Mouse (Mus musculus) lung, postnatal 14 days (tissue): ENCODE data around the gene Rimkla.
"Not testable (repeated sequence)": the region's sequence is repeated elsewhere in the genome, so short reads cannot be mapped to it uniquely, and the experiment has no call there.

Experiments
- DNase-seq: peaks from one replicate; pipeline ENCODE4 v3.0.0; 2021

Rimkla gene

GRCm38 (mm10) chr4:119492291-119492932 is at the start of gene Rimkla:
Rimkla (minus strand) TSS chr4:119492628.
- peak; percentile 67 for DNase-seq

GRCm38 (mm10) chr4:119540533-119540890 is 48.1 kb upstream of the Rimkla start:
- DNase-seq, result no peak

DNA sequence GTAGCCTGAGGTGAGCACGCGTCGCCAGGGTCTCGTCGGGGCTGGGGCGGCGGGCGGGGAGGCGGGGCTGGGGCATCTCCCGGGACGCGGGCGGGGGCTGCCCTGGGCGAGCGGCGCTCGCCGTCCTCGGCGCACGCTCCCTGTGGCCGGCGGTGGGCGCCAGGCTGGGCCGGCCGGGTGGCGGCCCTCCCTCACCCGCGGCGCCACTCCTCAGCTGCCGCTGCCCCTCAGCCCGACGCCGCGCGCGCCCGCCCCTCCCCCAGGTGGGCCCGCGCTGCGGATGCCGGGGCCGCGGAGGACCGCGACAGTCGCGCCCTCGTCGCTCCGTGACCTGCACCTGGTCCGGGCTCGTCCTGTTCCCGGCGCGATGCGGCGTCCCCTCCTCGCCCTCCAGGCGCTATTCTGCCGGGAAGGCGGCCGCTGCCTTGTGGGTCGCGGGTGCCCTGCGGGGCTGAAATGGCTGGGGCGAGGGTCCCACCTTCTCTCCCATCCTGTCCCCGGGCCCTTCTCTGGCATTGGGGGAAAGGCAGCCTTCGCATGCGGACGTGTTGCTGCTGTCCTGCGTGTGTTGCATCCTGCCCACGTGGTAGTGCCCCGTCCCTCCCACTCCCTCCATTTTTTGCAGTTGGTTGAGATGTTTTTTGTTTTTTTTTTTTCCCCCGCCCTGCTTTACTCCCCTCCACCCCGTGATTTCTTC is 47.6 kb upstream of the Rimkla start:
- DNase-seq, result peak; percentile 38

GRCm38 (mm10) chr4:119539031-119539824 is 46.8 kb upstream of the Rimkla start, which contains the start of gene Frg2f1:
Frg2f1 (minus strand) TSS chr4:119539529.
- peak; percentile 96 for DNase-seq

- no peak for DNase-seq
Observed at GRCm38 (mm10) chr4:119537436-119537835, 45.0 kb upstream of the Rimkla start.

DNA sequence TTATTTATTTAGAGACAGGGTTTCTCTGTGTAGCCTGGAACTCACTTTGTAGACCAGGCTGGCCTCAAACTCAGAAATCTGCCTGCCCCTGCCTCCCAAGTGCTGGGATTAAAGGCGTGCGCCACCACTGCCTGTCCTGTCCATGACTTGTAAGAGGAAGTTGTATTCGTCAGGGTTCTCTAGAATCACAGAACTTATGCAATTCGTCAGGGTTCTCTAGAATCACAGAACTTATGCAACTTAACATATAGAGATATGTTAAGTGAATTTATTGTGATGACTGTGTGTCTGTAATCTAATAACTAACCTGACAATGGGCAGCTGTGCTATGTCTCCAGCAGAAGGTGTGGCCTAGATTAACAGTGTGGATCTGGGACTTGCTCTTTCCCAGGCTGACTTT is 44.2 kb upstream of the Rimkla start, which contains the start of gene Foxj3:
Gene Foxj3, plus strand, starts transcription at position 390 of the 400 bp plus-strand sequence.
- DNase-seq, result not testable (repeated sequence)

DNA sequence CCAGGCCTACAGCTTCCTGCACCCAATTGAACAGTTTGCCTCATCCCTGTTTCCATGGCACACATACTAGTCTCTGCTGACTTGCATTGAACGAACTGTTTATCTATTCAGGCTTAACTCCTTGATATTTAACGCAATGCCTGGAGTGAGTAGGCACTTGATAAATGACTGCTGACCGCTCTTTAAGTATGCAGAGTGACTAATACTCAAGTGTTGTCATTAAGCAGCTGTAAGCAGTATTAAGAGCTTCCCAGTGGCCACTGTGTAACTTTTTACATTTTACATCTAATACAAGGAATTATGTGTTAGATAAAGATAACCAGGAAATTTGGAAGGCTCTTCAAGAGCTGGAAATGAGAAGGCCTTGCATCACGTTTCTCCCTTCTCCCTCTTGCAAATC is 42.7 kb upstream of the Rimkla start:
- no peak for DNase-seq

DNA sequence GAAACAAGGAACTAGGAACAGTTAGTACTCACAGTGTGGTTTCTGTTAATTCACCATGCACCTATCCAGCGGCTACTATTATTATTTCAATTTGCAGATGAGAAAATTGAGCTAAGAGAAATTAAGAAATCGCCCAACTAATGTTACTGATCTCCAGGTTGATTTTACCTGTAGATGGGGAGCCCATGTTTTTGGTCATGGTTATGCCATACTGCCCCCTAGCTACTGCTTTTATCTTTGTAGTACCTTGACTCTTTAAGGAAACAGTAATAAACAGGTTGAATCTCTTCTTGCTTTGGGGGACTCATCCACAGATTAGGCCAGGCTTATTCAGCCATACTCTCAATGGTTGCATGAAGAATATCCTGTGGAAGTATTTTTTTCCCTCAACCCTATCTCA is 39.4 kb upstream of the Rimkla start:
- DNase-seq, result no peak

DNA sequence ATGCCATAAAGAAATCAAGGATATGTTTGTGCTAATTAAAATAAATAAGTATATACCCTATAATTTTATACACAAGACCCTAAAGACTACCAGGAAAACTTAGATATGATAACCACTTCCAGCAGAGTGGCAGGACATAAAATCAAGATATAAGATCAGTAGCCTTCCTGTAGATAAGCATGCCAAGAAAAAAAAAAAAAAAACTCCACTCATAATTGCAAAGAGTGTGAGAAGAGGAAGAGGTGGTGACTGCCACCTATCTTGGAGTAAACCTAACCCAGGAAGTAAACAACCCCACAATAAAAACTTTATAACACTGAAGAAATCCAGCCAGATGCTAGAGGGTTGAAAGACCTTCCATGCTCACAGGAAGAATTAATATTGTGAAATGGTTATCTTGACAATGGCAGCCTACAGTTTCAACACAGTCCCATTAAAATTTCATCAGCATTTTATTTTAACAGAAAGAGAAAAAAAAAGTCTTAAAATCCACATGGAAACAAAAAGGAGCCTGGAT is 34.0 kb upstream of the Rimkla start:
- no peak for DNase-seq

DNA sequence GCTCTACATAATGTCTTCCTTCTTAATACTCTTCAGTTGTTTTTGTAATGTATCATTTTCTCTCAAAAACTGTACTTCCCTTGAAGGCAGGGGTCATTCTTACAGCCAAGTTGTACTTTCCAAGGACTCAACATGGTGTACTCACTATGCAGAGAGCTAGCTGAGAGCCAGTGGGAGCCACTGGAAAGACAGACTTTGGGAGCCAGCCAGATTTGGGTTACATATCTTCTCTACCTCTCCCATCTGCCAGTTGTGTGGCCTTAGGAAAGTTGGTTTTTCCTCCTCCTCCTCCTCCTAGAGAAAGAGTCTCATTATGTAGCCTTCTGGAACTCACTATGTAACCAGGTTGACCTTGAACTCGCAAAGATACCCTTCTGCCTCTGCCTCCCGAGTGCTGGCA is 32.0 kb upstream of the Rimkla start:
- no peak for DNase-seq

GRCm38 (mm10) chr4:119524010-119524409 is 31.6 kb upstream of the Rimkla start:
- DNase-seq, result no peak

DNA sequence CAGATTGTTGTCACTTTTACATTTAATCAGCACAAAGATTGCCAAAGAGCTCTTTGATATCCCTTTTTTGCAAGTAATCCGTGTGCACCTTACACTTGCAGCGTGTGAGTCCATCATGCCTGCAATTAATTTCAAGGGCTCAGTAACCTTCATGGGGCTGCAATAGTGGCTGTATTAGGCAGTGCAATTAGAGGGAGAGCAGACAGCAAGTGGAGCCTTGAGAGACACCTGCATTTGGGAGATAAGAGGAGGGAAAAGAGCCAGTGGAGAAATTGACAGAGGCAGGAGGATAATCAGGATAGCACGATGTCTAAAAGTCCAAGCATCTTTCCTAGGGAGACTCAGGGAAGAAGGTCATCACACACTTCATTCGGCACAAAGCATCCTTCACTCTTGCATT is 31.1 kb upstream of the Rimkla start:
- DNase-seq, result no peak

- peak; percentile 20 for DNase-seq
Observed at GRCm38 (mm10) chr4:119512731-119513141, 20.3 kb upstream of the Rimkla start.

GRCm38 (mm10) chr4:119511591-119511990 is 19.2 kb upstream of the Rimkla start:
- DNase-seq, result no peak

- no peak for DNase-seq
Observed at GRCm38 (mm10) chr4:119498319-119498848, 6.0 kb upstream of the Rimkla start.

GRCm38 (mm10) chr4:119492933-119493327 is 502 bp upstream of the Rimkla start:
- no peak for DNase-seq

DNA sequence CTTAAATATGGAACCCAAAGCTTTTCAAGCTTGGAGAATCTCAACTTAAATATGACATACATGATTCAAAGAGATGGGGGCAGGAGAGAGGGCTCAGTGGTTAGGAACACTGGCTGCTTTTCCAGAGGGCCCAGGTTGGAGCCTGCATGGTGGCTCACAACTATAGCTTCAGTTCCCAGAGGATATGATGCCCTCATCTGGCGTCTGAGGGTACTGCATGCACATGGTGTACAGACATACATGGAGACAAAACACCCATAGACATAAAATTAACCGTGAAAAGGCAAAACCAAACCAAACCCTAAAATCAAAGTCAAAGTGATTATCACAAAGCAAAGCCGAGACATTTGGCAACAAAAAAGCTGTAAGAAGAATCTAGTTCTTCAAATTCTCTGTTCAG is 1.6 kb downstream of the Rimkla start:
- DNase-seq, result peak; percentile 27

DNA sequence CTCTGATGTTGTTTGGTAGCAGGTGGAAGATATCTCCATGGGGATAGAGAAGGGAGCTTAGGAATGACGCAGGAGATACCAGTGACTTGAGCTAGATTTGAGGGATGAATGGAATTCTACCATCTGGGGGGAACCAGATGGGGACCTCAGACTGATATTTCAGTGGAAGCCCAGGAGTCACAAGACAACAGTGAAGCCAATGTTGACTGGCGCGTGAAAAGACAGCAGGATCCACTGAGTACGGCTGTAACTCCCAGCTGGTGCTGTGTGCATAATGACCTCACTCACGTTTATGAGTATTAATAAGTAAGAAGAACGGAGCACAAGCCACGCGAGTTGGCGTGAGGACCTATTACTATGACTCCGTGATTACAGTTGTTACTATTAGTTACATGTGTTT is 2.8 kb downstream of the Rimkla start:
- no peak for DNase-seq

DNA sequence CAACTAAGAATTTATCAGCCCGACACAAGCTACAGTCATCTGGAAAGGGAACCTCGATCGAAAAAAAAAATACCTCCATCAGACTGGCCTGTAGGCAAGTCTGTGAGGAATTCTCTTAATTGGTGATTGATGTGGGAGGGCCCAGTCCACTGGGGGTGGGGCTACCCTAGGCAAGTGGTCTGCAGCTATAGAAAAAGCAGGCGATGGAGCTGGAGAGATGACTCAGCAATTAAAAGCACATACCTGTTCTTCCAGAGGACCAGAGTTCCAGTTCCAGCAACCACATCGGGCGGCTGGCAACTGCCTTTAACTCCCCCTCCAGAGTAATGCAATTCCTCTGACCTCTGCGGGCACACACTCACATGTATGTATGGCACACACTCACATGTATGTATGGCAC is 7.5 kb downstream of the Rimkla start:
- DNase-seq, result no peak

- no peak for DNase-seq
Observed at GRCm38 (mm10) chr4:119483051-119483450, 9.4 kb downstream of the Rimkla start.

DNA sequence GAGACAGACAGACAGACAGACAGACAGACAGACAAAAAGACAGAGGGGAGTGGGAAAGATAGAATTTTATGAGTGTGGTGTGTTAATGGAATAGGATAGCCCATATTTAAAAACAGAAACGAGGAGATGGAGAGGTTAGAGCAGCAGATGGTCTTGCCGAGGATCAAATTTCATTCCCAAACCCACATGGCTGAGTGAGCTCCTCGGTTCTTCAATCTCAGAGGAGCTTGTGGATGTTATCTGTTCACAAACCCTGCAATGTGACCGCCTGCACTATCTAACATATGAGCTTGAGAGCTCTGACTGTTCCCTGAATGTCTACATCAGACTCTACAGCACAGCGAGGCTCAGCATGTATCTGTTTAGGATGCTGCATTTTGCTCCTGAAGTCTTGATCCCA is 19.3 kb downstream of the Rimkla start:
- DNase-seq, result no peak

GRCm38 (mm10) chr4:119472545-119472944 is 19.9 kb downstream of the Rimkla start:
- DNase-seq, result no peak

DNA sequence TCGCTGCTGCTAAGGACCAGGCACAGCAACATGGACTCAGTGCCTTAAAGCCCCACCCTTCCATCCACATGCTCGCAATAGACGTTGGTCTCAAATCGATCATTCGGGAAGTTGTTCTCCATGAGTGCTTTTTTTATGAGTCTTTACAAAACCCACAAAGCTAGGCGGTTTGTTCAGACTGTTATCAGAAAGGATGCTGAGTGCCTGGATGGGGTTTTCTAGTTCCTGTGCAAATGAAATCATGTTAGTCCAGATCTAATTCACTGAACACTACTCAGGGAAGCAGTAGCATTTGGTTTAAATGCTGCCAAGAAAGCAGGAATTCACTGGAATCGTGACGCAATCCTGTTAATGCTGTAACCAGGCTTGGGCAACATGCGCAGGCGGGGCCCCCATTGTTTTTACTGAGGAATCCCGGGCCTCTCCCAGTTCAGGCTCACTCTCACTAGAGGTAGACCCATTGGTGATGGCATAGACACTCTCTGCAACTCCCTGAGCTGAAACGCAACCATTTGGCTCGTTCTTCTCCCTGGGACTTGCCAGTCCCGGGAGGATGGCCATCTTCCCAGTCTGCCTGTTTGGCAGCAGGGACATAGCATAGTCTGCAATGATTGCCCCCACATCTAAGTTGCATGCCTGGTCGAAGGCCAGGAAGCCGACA is 24.6 kb downstream of the Rimkla start:
- peak; percentile 31 for DNase-seq
